Mouse (Mus musculus) embryonic stem cell, embryonic (primary cell): ENCODE results near the gene Btbd35f22.
"Not testable (repeated sequence)": the region's sequence is repeated elsewhere in the genome, so short reads cannot be mapped to it uniquely, and the experiment has no call there.

Source experiments
- CTCF ChIA-PET, 4 experiments: fragments of 300-600 bp in 2 of 4; fragments of 350-600 bp in 2 of 4; sonication (Branson Sonifier 250); formaldehyde crosslinking; loops; one replicate each; lab custom pipeline; 2022; ENCODE audit warnings: inconsistent platforms in 2 of 4; lab: Charles Lee
- POLR2A ChIA-PET, 4 experiments: fragments of 300-600 bp in 2 of 4; fragments of 350-600 bp in 2 of 4; sonication (Branson Sonifier 250); formaldehyde crosslinking; loops; one replicate each; lab custom pipeline; 2022; ENCODE audit warnings: antibody characterized with exemption in 4 of 4, inconsistent platforms in 1 of 4; lab: Charles Lee

Gene Btbd35f22

GRCm38 (mm10) chrX:32047529-32047928 is at the start of gene Btbd35f22:
Gene Btbd35f22 (plus strand): TSS chrX:32047829.
- CTCF ChIA-PET, POLR2A ChIA-PET: not testable (repeated sequence)
